Mouse (Mus musculus) heart, postnatal 36 days (tissue): Measurements from ENCODE around the gene Asb16. TPM values are rescaled to one million over a fixed set of nuclear protein-coding genes. Genes with fewer than 3 reads are reported as not detected.

Experiments
- DNase-seq, 2 experiments: peaks; one replicate each; pipeline ENCODE4 v3.0.0; 2021 to 2022
- intact Hi-C: fragments of 180-260 bp; cut with DNase I; formaldehyde crosslinking; loops from one replicate; pipeline ENCODE4 v1.15.1; 2025
- total RNA-seq, 2 experiments: library from RNA; stranded (reverse); gene quantifications; 2 replicates each; pipeline ENCODE4 v1.2.3; 2021

Gene Asb16
- total RNA-seq, 2 experiments from 2014 or later, result 0.73 to 1.1 TPM

- intact Hi-C loops, result no loop called here
Measured at GRCm38 (mm10) chr11:102304141-102304540, 35.6 kb downstream of the Asb16 start.

DNA sequence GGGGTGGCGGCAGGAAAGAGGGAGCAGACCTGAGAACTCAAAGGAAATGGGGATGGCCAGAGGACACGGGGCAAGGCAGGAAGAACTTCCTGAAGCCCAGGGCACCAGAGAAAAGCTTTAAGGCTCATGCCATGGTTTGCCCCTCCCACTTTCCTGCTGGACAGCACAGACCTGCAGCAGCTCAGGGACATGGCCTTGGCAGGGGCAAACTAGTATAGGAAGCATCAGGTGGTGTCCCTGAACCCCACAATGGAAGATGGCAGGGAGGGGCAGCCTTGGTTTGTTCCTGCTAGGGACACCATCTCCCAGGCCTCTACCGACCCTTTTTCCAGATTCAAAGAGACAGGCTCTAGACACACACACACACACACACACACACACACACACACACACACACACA is 36.8 kb downstream of the Asb16 start:
- intact Hi-C loops, result no loop called here
- DNase-seq, result no peak

More at GRCm38 (mm10) chr11:102304141-102304540, 35.6 kb downstream of the Asb16 start:
- DNase-seq, result no peak

- DNase-seq, result no peak
- intact Hi-C loops, result loop anchor here (2.0 kb wide), 1 partner anchor 123 kb away; the partner anchor contains the start of gene Grn
Measured at GRCm38 (mm10) chr11:102308104-102308503, 39.6 kb downstream of the Asb16 start.

- peak; percentile 96 to 97 for DNase-seq
- intact Hi-C loops, result loop anchor here (1.0 to 2.0 kb wide), 2 partner anchors 102 to 122 kb away; partner anchors contain the start of gene Grn
Measured at GRCm38 (mm10) chr11:102308979-102309378, 40.4 kb downstream of the Asb16 start.

- intact Hi-C loops, result loop anchor here (1.0 to 2.0 kb wide), 2 partner anchors 101 to 121 kb away; partner anchors contain the start of gene Grn
- DNase-seq, result no peak
Measured at GRCm38 (mm10) chr11:102309821-102310617, 41.5 kb downstream of the Asb16 start.

GRCm38 (mm10) chr11:102310768-102311695 is 42.5 kb downstream of the Asb16 start:
- no peak for DNase-seq
- intact Hi-C loops, result no loop called here

GRCm38 (mm10) chr11:102311966-102312365 is 43.4 kb downstream of the Asb16 start:
- intact Hi-C loops, result no loop called here
- DNase-seq, result no peak

GRCm38 (mm10) chr11:102312586-102312985 is 44.0 kb downstream of the Asb16 start:
- DNase-seq, result no peak
- intact Hi-C loops, result no loop called here

DNA sequence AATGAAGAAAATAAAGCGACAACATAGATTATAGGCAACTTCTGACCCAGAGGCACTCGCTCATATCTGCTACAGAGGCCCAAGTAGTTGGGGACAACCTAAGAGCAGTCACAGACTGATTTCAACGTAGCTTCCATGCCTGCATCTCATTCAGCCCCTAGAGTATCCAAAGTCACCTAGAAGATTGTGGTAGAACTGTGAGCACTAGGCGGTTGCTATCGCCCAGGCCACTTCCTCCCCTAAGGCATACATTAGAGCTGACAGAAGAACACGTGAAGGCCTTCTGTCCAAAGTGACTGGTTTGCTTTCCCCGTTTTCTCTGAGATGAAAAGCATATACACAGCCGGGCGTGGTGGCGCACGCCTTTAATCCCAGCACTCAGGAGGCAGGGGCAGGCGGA is 45.8 kb downstream of the Asb16 start:
- intact Hi-C loops, result no loop called here
- DNase-seq, result no peak

DNA sequence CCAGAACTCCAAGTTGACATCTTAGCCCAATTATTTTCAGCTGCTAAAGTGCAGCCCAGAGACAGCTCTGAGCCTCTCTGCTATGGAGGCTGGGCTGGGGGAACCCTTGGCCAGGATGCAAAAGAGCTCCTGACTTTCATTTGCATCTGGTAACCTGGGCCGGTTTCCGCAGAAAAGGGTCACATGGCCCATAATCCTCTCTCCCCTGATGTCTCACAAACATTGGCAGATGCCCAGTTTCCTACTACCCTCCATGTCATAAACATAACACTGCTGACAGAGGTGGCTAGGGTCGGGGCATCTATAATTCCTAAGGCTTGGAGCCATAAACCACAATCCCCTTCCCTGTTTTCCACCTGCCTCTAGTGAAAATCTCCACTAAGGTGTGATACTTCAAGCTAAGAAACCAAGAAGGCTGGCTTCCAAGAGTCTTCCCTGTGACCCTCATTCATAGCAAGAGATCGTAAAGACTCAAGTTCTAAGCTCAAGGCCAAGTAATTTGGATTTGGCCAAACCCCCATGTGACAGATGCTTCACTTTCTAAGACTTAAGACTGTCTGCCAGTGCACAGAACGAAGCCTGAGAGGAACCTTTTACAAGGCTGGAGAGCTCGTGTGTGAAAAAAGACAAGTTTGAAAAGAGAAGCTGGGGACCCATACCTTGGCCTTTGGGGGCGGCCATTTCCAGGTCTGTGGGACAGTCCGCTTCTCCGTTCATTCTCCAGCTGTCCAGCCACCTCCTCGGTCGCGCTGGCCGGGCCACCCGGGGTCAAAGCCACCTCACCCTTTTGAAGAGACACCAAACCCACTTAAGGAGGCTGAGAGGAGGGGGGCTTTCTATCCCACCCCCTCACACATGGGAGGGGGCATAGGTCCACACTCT is 47.4 kb downstream of the Asb16 start:
- intact Hi-C loops, result loop anchor here (1.0 to 5.0 kb wide), 3 partner anchors 19 to 241 kb away; partner anchors contain the start of genes Atxn7l3, Gpatch8 and Slc25a39

GRCm38 (mm10) chr11:102316572-102317297 is 48.2 kb downstream of the Asb16 start:
- DNase-seq, result peak; percentile 90 to 92
- intact Hi-C loops, result loop anchor here (1.0 to 5.0 kb wide), 3 partner anchors 20 to 241 kb away; partner anchors contain the start of genes Atxn7l3, Gpatch8 and Slc25a39

More for the DNA sequence above, 47.4 kb downstream of the Asb16 start:
- no peak for DNase-seq

- intact Hi-C loops, result loop anchor here (2.0 to 5.0 kb wide), 2 partner anchors 21 to 240 kb away; partner anchors contain the start of genes Atxn7l3 and Gpatch8
Measured at GRCm38 (mm10) chr11:102317298-102317900, 48.9 kb downstream of the Asb16 start.

GRCm38 (mm10) chr11:102317901-102318575 is 49.5 kb downstream of the Asb16 start:
- DNase-seq, result peak; percentile 71 to 89
- intact Hi-C loops, result loop anchor here (2.0 to 5.0 kb wide), 2 partner anchors 21 to 239 kb away; partner anchors contain the start of genes Atxn7l3 and Gpatch8

More at GRCm38 (mm10) chr11:102317298-102317900, 48.9 kb downstream of the Asb16 start:
- DNase-seq, result peak; percentile 63 to 76

- intact Hi-C loops, result loop anchor here (5.0 kb wide), 1 partner anchor 239 kb away; the partner anchor contains the start of gene Gpatch8
- peak; percentile 65 to 83 for DNase-seq
Measured at GRCm38 (mm10) chr11:102318576-102319409, 50.2 kb downstream of the Asb16 start.

- intact Hi-C loops, result loop anchor here (5.0 kb wide), 1 partner anchor 238 kb away; the partner anchor contains the start of gene Gpatch8
- DNase-seq, result peak; percentile 76 to 87
Measured at GRCm38 (mm10) chr11:102319410-102319792, 50.9 kb downstream of the Asb16 start, which contains the start of gene Ubtf. TSS of gene Ubtf (minus strand) at chr11:102319742.

DNA sequence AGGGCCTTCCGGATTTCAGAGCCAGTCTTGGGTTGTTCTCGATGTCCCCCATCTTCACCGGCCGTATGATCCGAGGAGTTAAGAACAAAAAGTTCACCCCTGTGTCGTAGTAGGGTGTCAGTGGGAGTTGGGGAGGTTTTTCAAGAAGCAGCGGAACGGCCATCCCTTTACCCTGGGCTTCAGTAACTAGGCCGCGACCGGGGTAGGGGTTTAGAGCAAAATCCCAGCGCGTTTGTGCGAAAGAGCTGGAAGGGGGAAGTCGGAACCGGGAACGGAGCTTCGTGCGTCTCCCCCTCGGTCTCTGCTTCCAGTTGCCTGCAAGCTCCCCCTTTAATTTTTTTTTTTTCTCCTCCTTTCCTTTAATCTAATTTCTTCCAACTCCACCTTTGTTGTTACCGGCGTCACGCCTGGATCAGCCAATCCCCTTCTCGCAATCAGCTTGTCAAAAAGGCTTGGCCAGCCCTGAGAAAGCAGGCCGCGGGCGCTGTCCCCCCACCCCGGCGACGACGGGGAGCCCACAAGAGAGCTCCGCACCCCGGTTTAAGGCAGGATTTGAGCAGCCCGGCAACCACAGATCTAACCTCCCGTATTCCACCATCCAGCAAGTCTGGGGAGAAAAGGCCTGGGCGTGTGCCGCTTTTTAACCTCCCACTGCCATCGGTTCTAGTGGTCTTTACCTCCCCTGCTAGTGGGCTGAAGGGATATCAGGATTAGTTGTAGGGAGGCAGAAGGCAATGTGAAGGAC is 51.6 kb downstream of the Asb16 start:
- DNase-seq, result peak; percentile 83 to 86
- intact Hi-C loops, result loop anchor here (1.0 to 5.0 kb wide), 3 partner anchors 15 to 237 kb away; partner anchors contain the start of gene Gpatch8
